Mouse (Mus musculus) ES-E14 (cell line): Measurements from ENCODE around the gene Casc1.

Experiments
- CHD2 ChIP-seq: IDR thresholded peaks from 2 replicates; pipeline ENCODE4 v1.6.1; 2014; ENCODE audit warnings: mild to moderate bottlenecking, low read depth, low read length, inconsistent platforms
- HCFC1 ChIP-seq: IDR thresholded peaks from 2 replicates; pipeline ENCODE4 v1.6.1; 2012; ENCODE audit warnings: low read length, inconsistent platforms, borderline replicate concordance; ENCODE audit not compliant: insufficient read depth
- MAFK ChIP-seq: IDR thresholded peaks from 2 replicates; pipeline ENCODE4 v1.6.1; 2014; ENCODE audit warnings: mild to moderate bottlenecking, low read depth, low read length, inconsistent platforms; ENCODE audit not compliant: insufficient read depth
- ZC3H11A ChIP-seq: IDR thresholded peaks from 2 replicates; pipeline ENCODE4 v1.6.1; 2012; ENCODE audit warnings: low read depth, mild to moderate bottlenecking, inconsistent platforms, low read length, borderline replicate concordance
- ZNF384 ChIP-seq: IDR thresholded peaks from 2 replicates; pipeline ENCODE4 v1.6.1; 2012; ENCODE audit warnings: low read depth, low read length, inconsistent platforms

DNA sequence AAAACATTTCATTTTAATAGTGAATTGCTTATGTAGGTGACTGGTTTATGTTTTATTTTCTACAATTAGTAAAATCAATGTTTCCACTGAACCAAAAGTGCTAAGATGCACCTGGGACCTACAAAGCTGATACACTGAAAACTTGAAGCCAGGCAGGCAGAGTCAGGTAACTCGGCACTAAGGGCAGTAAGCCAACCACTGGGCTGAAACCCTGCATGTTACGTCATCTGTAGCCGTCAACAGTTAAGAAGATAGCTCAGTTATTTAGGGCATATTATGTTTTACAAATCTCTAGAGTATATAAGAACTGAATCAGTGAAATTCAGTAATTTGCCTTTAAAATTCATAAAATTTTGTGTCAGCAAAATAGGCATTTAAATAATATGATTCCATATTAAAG lies 15.5 kb upstream of the Casc1 start:
- TF ChIP-seq ZC3H11A (no peak), ZNF384 (no peak), HCFC1 (no peak), CHD2 (no peak), MAFK (no peak)
